Mouse (Mus musculus) frontal cortex, adult 2 months (tissue): ENCODE results near the gene Rabl6. TPM values are rescaled to one million over a fixed set of nuclear protein-coding genes. Genes with fewer than 3 reads are reported as not detected.
A peak's percentile ranks its signal among the peaks of the same experiment; 100 is the strongest.

Experiments
- DNase-seq, 2 experiments: peaks; one replicate each; pipeline ENCODE4 v3.0.0; 2022; ENCODE audit warnings: low spot score in 1 of 2; ENCODE audit errors: extremely low spot score in 1 of 2
- polyA plus RNA-seq: library from polyadenylated mRNA; depleted of rRNA; stranded (reverse); fragments of >200 nt; gene quantifications from 2 replicates; pipeline ENCODE4 v1.2.3, GENCODE M21; 2012; rRNA removed

Rabl6 gene
- polyA plus RNA-seq: 130 and 148 TPM in 2 replicates

DNA sequence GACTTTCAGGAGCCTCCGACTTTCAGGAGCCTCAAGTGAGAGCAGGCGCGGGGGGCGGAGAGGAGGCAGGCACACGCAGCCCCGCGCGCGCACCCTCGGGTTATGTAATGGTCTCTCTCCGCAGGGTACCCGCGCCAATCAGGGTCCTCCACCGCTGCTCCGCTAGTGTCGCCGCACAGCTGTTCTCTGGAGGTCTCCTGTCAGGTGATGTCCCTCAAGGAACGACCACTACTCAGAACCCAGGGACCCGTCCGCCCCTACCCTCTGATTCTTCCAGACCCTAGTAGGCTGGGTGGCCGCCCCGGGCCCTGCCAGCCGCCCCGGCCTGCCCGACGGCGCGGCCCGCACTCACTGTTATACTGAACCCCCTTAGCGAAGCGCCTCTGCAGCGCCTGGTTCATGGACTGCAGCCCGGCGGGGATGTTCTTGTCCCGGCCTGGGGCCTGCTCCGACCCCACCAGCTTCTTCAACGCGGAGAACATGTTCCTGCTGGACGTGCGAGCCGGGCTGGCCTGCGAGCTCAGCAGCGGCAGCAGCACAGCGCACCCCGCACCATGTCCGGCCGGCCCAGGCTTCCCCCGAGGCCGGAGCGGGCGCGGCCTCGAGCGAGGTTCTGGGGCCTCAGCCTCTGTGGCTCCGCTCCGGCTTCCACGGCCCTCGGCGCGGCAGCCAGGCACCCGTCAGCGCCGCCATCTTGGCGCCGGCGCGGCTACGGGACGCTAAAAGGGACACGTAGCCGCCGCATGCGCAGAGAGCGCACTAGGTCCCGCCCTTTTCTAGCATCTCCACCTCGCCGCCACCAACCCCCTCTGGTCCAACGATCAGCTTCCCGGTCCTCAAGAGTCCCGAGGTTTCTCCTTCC lies at the start of gene Rabl6:
Gene Rabl6 (minus strand): TSS at position 761 of the 862 bp plus-strand sequence.
- peak; percentile 76 to 93 for DNase-seq

- no peak for DNase-seq
Measured at GRCm38 (mm10) chr2:25657652-25658051, 49.3 kb upstream of the Rabl6 start, which contains the start of gene Lcn5. Gene Lcn5 (plus strand): TSS chr2:25657952.

- no peak for DNase-seq
Measured at GRCm38 (mm10) chr2:25657246-25657645, 48.9 kb upstream of the Rabl6 start.

DNA sequence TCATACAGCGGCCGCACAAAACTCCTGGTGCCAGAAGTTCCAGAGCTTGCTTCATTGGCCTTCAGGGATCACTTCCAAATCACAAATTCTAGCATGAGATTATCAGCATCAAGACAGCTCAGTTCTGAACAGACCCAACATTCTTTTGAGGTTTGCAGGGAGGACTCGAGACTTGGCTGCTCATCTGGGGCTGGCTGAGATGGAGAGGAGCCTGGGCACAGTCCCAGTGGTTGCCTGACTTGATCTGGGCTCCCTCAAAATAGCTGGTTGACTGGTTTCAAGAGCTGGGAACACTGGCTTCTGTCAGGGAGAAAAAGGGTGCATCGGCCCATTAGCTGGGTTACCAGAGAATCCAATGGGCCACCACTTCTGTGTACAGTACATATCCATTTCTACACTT lies 48.4 kb upstream of the Rabl6 start:
- peak in 1 of 2 experiments; percentile 12 for DNase-seq

DNA sequence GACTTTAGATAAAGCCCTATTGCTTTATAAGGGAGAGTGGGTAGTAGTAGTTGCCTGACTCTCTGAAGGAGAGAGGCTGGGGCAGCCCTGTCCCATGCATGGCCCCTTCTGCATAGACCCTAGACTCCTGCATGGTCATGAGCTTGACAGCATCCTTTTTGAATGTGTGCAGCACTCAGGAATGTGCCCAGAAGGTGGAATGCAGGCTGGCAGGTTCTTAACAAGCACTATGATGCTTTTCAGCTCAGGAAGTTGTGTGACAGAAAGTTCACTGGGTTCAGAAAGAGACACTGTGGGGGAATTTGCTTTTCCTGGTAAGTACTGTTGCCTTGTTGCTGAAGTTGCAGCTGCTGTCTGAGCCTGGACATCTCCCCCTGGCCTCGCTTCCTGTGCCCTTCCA lies 46.2 kb upstream of the Rabl6 start:
- DNase-seq: no peak

DNA sequence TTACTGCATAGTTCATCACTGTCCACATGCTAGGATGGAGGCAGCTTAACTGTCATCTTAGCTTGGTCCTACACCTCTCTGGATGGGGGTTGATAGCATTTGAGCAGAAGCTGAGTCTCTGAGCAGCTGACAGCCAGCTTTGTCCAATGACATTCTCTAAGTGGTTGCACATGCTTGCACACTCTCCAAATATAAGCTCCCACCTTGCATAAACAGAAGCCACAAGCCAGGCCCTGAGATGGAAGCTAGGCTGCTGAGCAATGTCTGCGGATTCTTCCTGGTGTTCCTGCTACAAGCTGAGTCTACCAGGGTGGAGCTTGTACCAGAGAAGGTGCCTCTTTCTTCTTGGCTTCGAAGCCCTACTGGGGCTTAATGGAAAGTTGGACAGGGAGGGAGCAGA lies 44.6 kb upstream of the Rabl6 start, which contains the start of gene Lcn8:
Gene Lcn8 (plus strand): TSS at position 219 of the 400 bp plus-strand sequence.
- no peak for DNase-seq

GRCm38 (mm10) chr2:25639890-25640289 lies 31.6 kb upstream of the Rabl6 start:
- DNase-seq: peak in 1 of 2 experiments; percentile 55

- peak in 1 of 2 experiments; percentile 33 for DNase-seq
Measured at GRCm38 (mm10) chr2:25634046-25634445, 25.7 kb upstream of the Rabl6 start.

DNA sequence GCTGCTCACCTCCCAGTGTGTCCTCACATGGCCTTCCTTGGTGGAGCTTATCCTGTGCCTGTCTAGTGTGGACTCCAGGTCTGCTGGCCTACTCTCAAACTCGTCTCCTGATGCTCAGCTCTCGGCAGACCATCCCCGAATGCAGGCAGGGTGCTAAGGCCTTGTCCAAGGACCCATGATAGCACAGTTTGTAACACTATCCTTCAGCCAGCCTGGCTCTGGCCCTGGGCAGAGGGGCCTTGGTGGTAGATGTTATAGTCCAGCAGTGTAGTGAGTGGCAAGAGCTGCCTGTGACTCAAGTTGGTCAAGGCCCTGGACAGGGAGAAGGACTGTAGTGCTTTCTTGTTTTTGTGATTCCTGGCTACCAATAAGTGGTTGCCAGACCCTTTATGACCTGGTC lies 25.3 kb upstream of the Rabl6 start:
- no peak for DNase-seq

GRCm38 (mm10) chr2:25628738-25629137 lies 20.4 kb upstream of the Rabl6 start:
- no peak for DNase-seq

DNA sequence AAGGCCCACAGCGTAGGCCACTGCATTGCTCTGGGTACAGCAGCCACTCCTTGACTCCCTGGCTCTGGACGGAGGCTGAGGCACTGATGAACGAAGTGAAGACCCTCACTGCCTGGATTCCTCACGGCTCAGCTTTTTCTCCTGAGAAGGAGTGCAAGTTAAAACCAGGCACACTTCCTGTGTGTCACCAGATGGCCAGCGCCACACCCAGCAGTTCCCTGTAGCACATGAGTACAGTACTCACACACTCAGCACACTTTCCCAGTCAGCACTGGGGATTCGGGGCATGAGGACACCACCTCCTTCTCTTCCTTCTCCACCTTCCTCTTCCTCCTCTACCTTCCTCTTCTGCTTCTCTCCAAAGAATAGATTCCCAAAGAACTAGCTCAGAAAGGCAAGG lies 19.5 kb upstream of the Rabl6 start, which contains the start of gene Fcna:
Gene Fcna (minus strand): TSS at position 220 of the 400 bp plus-strand sequence.
- DNase-seq: no peak

GRCm38 (mm10) chr2:25625986-25626385 lies 17.7 kb upstream of the Rabl6 start:
- no peak for DNase-seq

DNA sequence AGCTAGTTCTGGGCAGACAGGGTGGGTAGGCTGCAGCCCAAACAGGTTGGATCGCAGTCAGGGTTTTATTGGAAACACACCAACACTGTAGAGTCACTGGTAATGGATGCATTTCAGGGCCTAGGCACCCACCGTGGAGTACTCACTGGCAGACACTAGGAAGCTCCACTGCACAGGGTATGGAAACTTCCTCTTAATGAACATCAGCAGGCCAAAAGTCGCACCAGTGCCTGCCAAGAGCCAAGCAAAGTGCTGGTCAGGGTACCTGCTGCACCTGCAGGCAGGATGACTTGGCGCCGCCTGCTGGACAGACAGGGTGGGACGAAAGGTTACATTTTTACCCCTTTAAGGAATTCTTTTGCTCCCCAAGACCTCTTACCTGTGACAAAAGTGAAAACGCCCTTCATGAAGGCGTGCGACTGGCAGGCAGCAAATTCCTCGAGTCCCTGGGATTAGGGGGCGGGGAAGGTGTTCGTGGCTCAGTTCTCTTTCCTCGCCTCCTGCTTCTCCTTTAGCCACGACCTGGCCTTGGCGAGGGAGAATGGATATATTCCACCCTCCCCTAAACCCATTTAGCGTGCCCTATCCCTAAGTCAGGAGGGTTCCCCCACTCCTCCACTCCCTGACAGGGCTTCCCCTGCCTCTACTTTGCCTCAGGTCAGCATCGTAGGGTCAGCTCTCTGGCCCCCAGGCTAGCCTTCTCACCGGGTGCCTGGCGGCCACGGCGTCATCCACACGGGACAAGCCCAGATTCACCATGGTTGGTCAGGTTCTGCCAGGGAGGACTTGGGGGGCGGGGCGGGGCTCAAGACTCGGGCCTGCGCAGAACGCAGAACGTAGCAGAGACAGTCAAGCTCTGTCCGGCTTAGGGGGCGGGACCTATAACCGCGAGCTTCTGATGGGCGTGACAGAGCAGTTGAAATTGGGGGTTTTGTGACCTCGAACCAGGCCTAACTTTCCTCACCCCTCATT lies 13.2 kb upstream of the Rabl6 start, which contains the start of gene Tmem141:
Gene Tmem141 (minus strand): TSS at position 777 of the 972 bp plus-strand sequence.
- DNase-seq: peak; percentile 77 to 92

DNA sequence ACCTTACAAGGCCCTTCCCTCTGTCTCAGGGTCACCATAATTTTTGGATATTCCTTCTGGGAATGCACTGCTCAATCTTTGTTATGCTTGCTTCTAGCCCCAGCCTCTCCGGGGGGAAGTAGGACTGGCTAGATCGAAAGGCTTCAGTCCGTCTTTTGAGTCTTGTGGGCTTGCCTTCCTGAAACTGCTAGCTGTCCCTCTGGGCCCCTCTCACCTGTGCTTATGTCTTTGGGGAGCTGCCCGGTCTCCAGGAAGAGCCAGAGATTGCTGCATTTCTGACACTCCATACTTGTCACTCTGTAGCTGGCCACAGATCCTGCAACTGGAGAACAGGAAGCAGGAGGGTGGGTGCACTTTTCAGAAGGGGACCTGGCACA lies 12.5 kb upstream of the Rabl6 start:
- no peak for DNase-seq

GRCm38 (mm10) chr2:25620386-25620785 lies 12.1 kb upstream of the Rabl6 start:
- DNase-seq: no peak

GRCm38 (mm10) chr2:25617578-25617977 lies 9.3 kb upstream of the Rabl6 start, which contains the start of gene Ccdc183:
Gene Ccdc183 (minus strand): TSS chr2:25617678.
- no peak for DNase-seq

DNA sequence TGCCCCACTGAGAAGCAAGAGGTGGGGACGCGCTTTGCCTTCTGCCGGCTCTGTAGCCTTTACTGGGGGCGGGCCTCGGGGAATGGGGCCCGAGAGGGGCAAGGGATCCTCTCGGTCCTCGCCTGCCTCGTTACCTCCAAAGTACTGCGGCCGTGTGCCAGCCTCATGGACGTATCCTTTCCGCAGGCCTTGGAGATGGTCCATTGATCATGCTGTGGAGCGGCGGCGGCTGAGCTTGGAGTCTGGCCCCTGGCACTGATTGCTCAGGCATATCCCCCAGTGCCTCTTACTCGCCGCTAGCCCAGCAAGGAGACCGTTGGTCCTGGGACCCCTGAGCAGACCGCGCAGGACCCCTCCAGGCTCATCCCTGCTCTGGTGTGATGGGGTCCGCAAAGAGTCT lies 8.1 kb upstream of the Rabl6 start:
- DNase-seq: no peak

- no peak for DNase-seq
Measured at GRCm38 (mm10) chr2:25608671-25609070, 350 bp upstream of the Rabl6 start.

DNA sequence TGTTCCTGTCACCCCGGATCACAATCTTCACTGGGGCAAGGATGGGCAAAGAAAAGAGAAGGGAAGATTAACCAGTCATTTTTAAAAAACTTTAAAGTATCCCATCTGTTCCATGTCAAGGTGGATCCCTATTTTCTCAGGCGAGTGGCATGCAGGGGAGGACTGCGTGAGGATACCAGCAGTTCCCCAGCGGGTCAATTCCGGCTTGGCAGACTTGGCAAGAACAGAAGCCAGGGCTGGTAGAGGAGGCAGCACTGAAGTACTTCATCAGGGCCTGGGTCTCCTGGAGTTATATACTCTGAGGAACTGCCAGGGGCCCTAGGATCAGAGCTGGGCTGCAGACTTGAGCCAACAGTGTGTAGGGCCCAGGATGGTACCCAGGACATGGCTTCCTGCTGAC lies 5.8 kb downstream of the Rabl6 start:
- no peak for DNase-seq

DNA sequence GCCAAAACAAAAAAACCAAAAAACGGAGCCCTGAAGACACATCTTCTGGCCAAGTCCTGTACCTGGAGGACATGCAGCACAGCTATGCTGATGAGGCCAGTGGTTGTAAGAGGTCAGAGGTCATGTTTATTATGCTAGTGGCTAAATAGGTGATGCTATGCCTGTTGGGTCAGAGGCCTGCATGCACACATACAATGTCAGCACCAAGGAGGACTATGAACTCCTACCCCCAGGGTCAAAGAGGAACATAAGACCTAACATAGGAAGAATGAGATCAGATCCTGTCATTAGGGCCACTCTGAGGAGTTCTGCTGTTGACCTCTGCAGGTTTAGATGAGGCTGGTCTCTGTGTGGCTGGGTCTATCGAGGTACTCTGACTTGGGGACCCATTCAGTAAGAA lies 8.3 kb downstream of the Rabl6 start:
- DNase-seq: no peak

GRCm38 (mm10) chr2:25598749-25599148 lies 9.6 kb downstream of the Rabl6 start:
- DNase-seq: no peak
